Mouse (Mus musculus) cerebellum, adult 2 months (tissue): ENCODE data around the gene Rubcn.
A peak's percentile ranks its signal among the peaks of the same experiment; 100 is the strongest.

Experiments used
- CTCF ChIP-seq: fragments of 200-500 bp; IDR thresholded peaks from 2 replicates; pipeline ENCODE4 v1.5.1; 2011; ENCODE audit warnings: low read depth, mild to moderate bottlenecking, control low read depth, low read length, moderate library complexity, borderline replicate concordance; ENCODE audit not compliant: insufficient read depth
- POLR2A ChIP-seq: fragments of 200-500 bp; IDR thresholded peaks from 2 replicates; pipeline ENCODE4 v1.6.1; 2011; ENCODE audit warnings: low read length, control low read depth, borderline replicate concordance; ENCODE audit not compliant: insufficient read depth

- no peak for TF ChIP-seq CTCF
- peak; percentile 86; the same call in 1 of the 2 replicates for TF ChIP-seq POLR2A
Measured at GRCm38 (mm10) chr16:32867919-32868552, 9.5 kb downstream of the Rubcn start.
